ENCODE assay signal across 9 mouse cellular contexts in the genomic region with DNA sequence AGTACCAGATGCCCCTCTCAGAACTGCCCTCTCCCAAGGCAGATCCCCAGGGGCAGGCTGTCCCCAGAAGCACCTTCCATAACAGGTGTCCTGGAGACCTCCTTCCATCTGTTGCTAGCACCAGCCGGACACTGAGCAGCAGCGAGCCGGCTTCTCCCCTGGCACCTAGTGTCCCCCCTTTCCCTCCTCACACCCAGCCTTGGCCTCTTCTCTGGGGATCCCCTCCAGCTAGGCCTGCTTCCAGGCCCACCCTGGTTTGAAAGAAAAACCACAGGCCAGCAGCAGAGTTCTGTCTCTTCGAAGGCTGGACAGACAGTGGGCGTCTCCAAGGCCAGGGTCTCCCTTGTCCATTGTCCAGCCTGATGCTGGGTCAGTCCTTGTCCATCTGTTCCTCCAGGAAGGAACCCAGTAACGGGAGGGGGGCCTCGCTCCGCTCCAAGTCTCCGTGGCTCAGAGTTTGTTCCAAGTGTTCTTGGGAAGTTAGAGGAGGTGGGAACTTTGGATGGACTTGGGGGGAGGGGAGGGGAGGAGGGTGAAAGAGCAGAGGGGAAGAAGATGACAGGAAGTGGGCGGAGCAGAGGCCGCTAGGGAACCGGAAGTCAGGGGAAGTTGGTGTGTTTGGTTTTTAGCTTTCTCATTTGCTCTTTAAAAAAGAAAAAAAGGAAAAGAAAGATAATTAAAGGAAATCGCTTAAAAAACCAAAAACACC. TPM values are rescaled to one million over a fixed set of nuclear protein-coding genes. Genes with fewer than 3 reads are reported as not detected.
DNase-seq lines count a peak whose midpoint lies in the region; ATAC-seq and TF ChIP-seq lines count a peak whose summit lies in the region.
"Had no signal": no experiment of that assay in that cellular context is flagged by ENCODE, and none has a peak within 500 bp of the region (broad histone marks: within the 10 kb centered on the region; RNA-seq: fewer than 3 reads in every experiment).

No protein-coding gene starts in this region.

- H3K27me3 ChIP-seq in heart, embryonic 15.5 days: peaks cover 6% of the 10 kb centered on the region; the same call in 1 of the 2 replicates
- H3K27me3 ChIP-seq in kidney, postnatal 0 days (ENCODE audit: insufficient read depth, low read length): no peaks in the 10 kb centered on the region; the same call in 1 of the 2 replicates

- H3K79me2 ChIP-seq in macrophage (ENCODE audit: inconsistent target): no peaks in the 10 kb centered on the region

- peak; percentile 40 for ATAC-seq in heart, embryonic 15.5 days (replicated peaks; ENCODE audit: insufficient number of reproducible peaks, insufficient read depth, low FRiP score, low read depth)
- no peak for ATAC-seq in kidney, postnatal 0 days (replicated peaks; ENCODE audit: low FRiP score, low read depth)

- DNase-seq in adrenal gland, postnatal 14 days: peak; percentile 52
- no peak for DNase-seq in adrenal gland, adult 18-20 months (ENCODE audit: low spot score in 2 of 2)
- peak; percentile 76 for DNase-seq in kidney, postnatal 0 days (ENCODE audit: low spot score)
- peak; percentile 66 to 78 for DNase-seq in thymus, postnatal 36 days
- no peak for DNase-seq in adipocyte (ENCODE audit: low spot score)

- H3K9ac ChIP-seq in heart, embryonic 15.5 days: peak overlapping the region; percentile 9; the same call in 1 of the 2 replicates
- no peak overlapping the region for H3K9ac ChIP-seq in kidney, postnatal 0 days (ENCODE audit: low read depth, low read length)

- peak overlapping the region; percentile 39 for H3K4me3 ChIP-seq in bone marrow macrophage, adult 2 months (ENCODE audit: insufficient read depth, low read length)
- peak overlapping the region; percentile 21 for H3K4me3 ChIP-seq in heart, embryonic 15.5 days
- no peak overlapping the region for H3K4me3 ChIP-seq in kidney, postnatal 0 days (replicated peaks; ENCODE audit: low read depth, low read length)
- H3K4me3 ChIP-seq in macrophage (ENCODE audit: inconsistent target): peak overlapping the region; percentile 31

- TF ChIP-seq CTCF in bone marrow macrophage, adult 2 months (IDR thresholded peaks at IDR 0.05; ENCODE audit: low read depth, low read length): no peak
- no peak for TF ChIP-seq CTCF in kidney, postnatal 0 days (IDR thresholded peaks at IDR 0.05; ENCODE audit: low read depth)

- no peak for TF ChIP-seq POLR2A in bone marrow macrophage, adult 2 months (IDR thresholded peaks at IDR 0.05; ENCODE audit: borderline replicate concordance, low read depth, low read length)

- 50% methylated on average over 13 of the region's 13 CpGs for WGBS in heart, embryonic 15.5 days
- 44% methylated on average over 13 of the region's 13 CpGs for WGBS in kidney, postnatal 0 days
- WGBS in macrophage (ENCODE audit: missing documents): 26% methylated on average over 13 of the region's 13 CpGs

- H3K36me3 ChIP-seq in heart, embryonic 15.5 days: no peaks in the 10 kb centered on the region
- no peaks in the 10 kb centered on the region for H3K36me3 ChIP-seq in kidney, postnatal 0 days (ENCODE audit: insufficient read depth, low read length)
- H3K36me3 ChIP-seq in macrophage (ENCODE audit: inconsistent target): no peaks in the 10 kb centered on the region

- peak overlapping the region; percentile 33 for H3K4me2 ChIP-seq in heart, embryonic 15.5 days
- H3K4me2 ChIP-seq in kidney, postnatal 0 days (ENCODE audit: low read length): peak overlapping the region; percentile 31

- H3K27ac ChIP-seq in bone marrow macrophage, adult 2 months (ENCODE audit: insufficient read depth, low read depth, low read length): peak overlapping the region; percentile 61
- peak overlapping the region; percentile 63 for H3K27ac ChIP-seq in heart, embryonic 15.5 days
- H3K27ac ChIP-seq in kidney, postnatal 0 days: peak overlapping the region; percentile 70
- peak overlapping the region; percentile 61 for H3K27ac ChIP-seq in macrophage

- H3K9me3 ChIP-seq in heart, embryonic 15.5 days (replicated peaks): no peaks in the 10 kb centered on the region
- H3K9me3 ChIP-seq in kidney, postnatal 0 days (replicated peaks; ENCODE audit: low read length): no peaks in the 10 kb centered on the region

- H3K4me1 ChIP-seq in bone marrow macrophage, adult 2 months (ENCODE audit: control insufficient read depth, insufficient read depth, low read length): peaks cover 14% of the 10 kb centered on the region
- H3K4me1 ChIP-seq in heart, embryonic 15.5 days (replicated peaks): peaks cover 9% of the 10 kb centered on the region; the same call in 1 of the 2 replicates
- peaks cover 10% of the 10 kb centered on the region; the same call in 1 of the 2 replicates for H3K4me1 ChIP-seq in kidney, postnatal 0 days (replicated peaks; ENCODE audit: insufficient read depth, low read length)

RNA-seq across cellular contexts. Expression of a gene that starts 11.7 kb away (rescaled TPM):
- total RNA-seq in adrenal gland, postnatal 14 days (2021): not detected in 2 replicates
- total RNA-seq in adrenal gland, adult 18-20 months (2021): under 1 TPM; 0.19 to 0.20 TPM
- polyA plus RNA-seq in bone marrow macrophage, adult 2 months (2012; ENCODE audit: insufficient read depth, insufficient read length, missing spikeins): not detected in 2 replicates
- 0.78 and 1.0 TPM in 2 replicates for polyA plus RNA-seq in heart, embryonic 15.5 days (2015; fragmentation: Nextera tagmentation; extraction: Ambion mirVana)
- 0.08 and 0.28 TPM in 2 replicates for polyA plus RNA-seq in kidney, postnatal 0 days (2015; fragmentation: Nextera tagmentation; extraction: Ambion mirVana)
- total RNA-seq in macrophage (2018; cell fraction: chromatin; rRNA removed): under 1 TPM in 1 of 26 experiments, not detected in 25; 0.61 TPM
- total RNA-seq in macrophage (2018; cell fraction: cytosol; rRNA removed): under 1 TPM in 2 of 26 experiments, not detected in 24; 0.09 to 0.15 TPM
- total RNA-seq in macrophage (2018; cell fraction: nucleus; rRNA removed): not detected
- not detected in 3 replicates for polyA plus RNA-seq in macrophage (2018)
- polyA plus RNA-seq: large intestine, adult 2 months had no signal

Comparison
In these comparisons a context has a peak if more than half of its experiments do, and no peak if none do; other contexts are left out.
1. DNase-seq: peak in adrenal gland, postnatal 14 days (single experiment), kidney, postnatal 0 days (single experiment) and thymus, postnatal 36 days (2 of 2); none in adrenal gland, adult 18-20 months (0 of 2) and adipocyte (single experiment).
2. Peak in every context shown above with its lines, with median percentiles within 50 percentile points of each other: H3K27ac ChIP-seq.